Mouse (Mus musculus) heart, postnatal 14 days (tissue): ENCODE measurements at regions not wholly inside any gene's neighbourhood (a gene's known extent, or its start where the extent isn't known, plus 50 kb on each side); places are given as distances from the start of the nearest gene placed in this dataset.

Source experiments
- DNase-seq, 2 experiments: peaks; one replicate each; pipeline ENCODE4 v3.0.0; 2021 to 2022
- intact Hi-C: fragments of 180-260 bp; cut with DNase I; formaldehyde crosslinking; loops from one replicate; pipeline ENCODE4 v1.15.1; 2025
- microRNA-seq, 2 experiments: library from miRNA; unstranded; fragments of <30 nt; microRNA quantifications; one replicate each; pipeline ENCODE4 v1.2.0; 2021 to 2022

DNA sequence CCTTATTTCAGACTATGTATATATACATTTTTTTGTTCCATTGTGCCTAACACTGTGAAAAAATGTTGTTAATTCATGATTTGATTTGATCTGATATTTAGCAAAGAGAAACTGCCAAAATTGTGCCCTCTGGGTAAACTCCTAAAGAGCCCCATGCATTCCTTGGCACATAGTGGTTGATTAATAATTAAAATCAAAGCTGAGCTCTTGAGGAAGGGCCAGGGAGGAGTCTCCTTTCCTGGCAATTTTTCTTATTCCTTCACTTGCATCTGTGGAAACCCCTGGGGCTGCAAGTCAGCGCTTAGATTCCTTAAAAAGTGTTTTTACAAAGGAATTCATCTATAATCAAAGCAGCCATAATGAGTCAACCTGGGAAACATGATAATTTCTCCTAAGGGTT, 132.2 kb upstream of the Tenm2 start:
- DNase-seq = no peak
- intact Hi-C loops = no loop called here

DNA sequence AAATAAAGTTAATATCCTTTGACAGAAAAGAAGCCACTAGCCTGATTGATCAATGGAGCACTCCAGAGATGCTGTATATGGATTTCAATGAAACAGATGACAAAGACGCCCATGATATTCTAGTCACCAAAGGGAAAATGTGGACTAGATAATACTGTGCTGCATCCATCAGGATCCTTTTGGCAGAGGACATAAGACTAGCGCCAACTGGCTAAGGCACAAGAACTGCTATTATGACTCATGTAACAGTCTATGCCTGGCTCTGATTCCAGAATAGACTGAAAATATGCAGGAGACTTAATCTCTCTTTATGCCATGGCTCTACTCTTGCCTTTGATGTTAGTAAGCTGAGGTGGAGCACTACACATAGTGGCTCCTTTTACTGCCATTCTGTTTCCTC, 128.7 kb upstream of the Tenm2 start:
- intact Hi-C loops = no loop called here
- DNase-seq = peak in 1 of 2 experiments; percentile 2

DNA sequence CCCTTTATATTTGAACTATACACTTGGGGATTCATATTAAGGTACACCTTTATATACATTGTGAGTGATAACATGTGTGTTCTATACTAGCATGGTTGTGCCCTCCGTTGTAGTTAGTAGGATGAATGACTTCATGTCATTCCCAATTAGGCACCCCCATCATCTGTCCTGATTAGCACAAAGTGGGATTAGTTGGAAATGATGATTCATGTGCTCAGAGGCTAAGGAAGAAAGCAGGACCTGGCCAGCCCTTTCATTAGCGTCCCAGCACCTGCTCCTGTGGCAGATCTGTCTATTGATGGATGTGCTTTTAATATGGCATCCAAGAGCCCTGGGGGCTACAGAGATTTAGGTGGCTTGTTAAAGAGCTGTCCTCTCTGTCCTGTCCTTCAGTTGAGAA, 119.3 kb upstream of the Tenm2 start:
- intact Hi-C loops = no loop called here
- no peak for DNase-seq

DNA sequence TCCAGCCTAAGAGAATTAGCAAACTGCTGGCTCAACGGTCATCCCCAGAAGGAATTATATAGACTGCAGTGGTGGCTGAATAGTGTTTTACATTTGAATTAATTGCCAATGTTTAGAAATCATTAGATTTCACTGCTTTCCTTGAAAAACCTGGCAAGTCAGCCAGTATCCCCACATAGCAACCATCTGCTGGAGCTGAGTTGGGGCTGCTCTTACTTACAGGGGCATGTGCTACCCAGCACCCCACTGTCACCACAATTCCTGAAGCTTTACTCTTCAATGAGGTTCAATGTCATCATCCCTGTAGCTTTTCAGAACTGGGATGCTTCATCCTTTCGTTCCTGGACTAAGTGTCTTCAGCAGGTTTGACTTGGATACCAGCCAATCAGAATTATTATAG, 73.9 kb upstream of the Tenm2 start:
- intact Hi-C loops = no loop called here
- no peak for DNase-seq

DNA sequence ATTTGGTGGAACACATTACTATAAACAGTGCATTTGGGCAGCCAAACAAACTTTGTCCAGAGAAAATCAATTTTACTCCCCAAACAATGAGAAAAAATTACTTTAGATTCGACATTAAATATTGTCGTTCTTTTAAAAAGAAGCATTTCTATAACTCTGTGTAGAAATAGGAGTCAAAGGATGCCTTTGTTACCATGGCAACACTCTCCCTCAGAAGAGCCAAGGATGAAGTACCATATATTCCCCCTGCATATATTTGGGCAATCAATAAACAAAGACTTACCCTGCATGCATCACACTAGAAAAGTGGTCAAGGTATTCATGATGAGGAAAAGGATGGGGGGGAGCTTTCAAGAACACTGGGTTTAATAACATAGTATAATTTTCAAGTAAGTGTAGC, 70.9 kb upstream of the Tenm2 start:
- no peak for DNase-seq

More for the DNA sequence above, 70.9 kb upstream of the Tenm2 start:
- intact Hi-C loops = no loop called here

Small RNA genes in the stretch of these regions (microRNA-seq; reads per million reads assigned to microRNA genes)
- 0 reads per million in 2 experiments for gene Gm25693
